Mouse (Mus musculus) layer of hippocampus, adult 11-12 months (tissue): ENCODE data around the gene Frrs1.
A peak's percentile ranks its signal among the peaks of the same experiment; 100 is the strongest.

ENCODE experiments used
- DNase-seq: peaks from one replicate; pipeline ENCODE4 v3.0.0; 2022; ENCODE audit warnings: low spot score

Gene Frrs1

GRCm38 (mm10) chr3:116914374-116914773 lies 55.1 kb downstream of the Frrs1 start:
- no peak for DNase-seq

- DNase-seq: no peak
Observed at GRCm38 (mm10) chr3:116914931-116915330, 55.7 kb downstream of the Frrs1 start.

DNA sequence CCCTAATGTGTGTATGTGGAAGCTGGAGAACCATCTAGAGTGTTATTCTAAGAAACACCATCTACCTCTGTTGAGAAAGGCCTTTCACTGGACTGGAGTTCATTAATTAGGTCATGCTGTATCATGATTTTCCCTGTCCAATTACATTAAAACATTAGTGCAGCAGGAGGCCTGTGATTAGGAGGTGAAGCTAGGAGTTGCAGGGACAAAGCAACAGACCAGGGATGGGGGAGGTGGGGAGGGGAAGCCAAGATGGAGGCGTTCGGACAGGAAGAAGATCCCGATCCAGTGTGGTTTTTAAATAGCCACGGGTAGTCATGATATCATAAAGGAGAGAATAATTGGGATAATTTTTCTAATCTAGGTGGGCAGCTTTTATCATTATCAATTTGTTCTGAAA lies 57.8 kb downstream of the Frrs1 start:
- no peak for DNase-seq

- DNase-seq: no peak
Observed at GRCm38 (mm10) chr3:116921535-116921934, 62.3 kb downstream of the Frrs1 start.

DNA sequence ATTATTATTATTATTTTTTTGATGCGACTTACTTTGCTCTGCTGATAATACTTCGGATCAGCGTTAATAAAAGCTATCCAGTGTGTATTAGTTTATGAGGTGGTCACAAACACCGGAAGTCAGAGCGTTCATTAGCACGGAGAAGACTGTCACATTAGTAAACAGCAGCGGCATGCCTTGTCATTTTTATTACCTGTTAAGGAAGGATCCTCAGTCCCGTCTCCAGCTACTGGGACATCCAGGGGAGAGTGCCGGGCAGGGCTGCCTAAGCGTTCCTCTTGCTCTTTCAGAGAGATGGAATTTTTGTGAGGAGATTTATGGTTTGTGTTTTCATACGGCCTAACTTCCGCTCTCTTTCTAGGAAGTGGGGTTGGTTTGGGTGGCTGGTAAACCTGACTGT lies 63.8 kb downstream of the Frrs1 start:
- DNase-seq: no peak

GRCm38 (mm10) chr3:116928994-116929393 lies 69.7 kb downstream of the Frrs1 start:
- DNase-seq: no peak

GRCm38 (mm10) chr3:116933158-116933557 lies 73.9 kb downstream of the Frrs1 start:
- no peak for DNase-seq

DNA sequence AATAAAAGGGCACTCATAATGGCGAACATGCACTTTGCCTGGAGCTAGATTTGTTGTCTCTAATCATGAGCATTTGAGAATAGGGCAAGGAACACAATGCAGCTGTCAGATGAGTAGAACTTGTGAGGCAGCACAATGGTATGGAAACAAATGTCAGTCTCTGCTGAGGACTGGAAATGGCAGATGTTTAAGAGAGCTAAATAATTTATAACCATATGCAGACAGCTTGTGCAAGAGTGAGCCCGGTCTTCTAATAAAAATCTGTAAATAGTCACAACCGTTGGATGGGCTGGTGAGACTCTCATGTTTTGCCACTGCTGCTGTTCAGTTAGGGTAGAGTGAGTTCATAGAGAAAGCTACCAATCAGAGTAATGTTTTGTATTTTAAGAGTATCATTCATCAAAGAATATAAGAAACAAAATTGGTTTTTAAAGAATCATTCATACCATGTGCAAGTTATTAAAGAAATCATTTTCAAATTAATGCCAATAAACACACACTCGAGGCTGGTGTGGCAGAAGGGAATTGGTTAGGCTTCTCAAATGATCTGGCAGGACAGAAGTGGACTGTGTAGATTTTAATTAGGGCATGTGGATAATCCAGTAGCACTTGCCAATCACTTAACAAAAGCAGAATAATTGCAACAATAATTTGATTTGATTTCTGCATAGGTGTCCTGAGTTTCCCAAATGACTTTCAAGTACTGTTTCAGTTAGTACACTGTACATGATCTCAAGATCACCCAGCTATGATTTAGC lies 77.8 kb downstream of the Frrs1 start:
- DNase-seq: no peak

DNA sequence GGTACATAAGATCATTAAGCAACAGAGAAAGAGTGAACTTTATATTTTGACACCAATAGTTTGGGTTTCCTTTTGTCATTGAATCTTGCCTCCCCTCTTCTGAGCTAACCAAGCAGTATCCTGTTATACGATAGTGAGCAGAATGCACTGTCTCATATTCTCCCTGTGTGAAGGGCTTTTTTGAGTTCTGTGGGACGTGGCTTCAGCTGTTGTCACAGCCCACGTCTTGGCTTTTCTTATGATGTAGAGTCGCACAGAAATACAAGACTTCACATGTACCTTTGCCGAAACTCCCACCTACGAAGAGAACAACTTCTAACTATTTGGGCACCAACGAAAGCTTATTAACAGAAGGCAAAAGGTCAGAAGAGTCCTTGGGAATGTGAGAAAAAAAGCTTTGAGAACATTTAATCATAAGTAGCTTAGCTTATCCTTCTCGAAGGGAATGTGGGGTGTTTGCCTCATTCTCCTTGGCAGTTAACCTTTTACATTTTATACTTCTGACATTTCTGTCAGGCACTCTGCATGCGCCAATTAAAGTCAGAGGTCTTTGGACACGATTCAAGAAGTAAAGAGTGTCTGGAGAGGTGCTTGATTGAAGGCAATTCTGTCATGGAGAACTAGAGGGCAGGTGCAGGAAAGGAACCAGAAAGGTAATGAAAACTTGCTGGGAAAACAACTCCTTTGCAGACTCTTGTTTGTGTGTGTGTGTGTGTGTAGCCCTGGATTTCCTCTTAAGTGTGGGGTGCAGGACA lies 81.7 kb downstream of the Frrs1 start:
- peak; percentile 21 for DNase-seq

GRCm38 (mm10) chr3:116941559-116942117 lies 82.4 kb downstream of the Frrs1 start:
- DNase-seq: no peak

- no peak for DNase-seq
Observed at GRCm38 (mm10) chr3:116942751-116943150, 83.5 kb downstream of the Frrs1 start.

- DNase-seq: peak; percentile 31
Observed at GRCm38 (mm10) chr3:116943422-116943821, 84.2 kb downstream of the Frrs1 start.

- DNase-seq: no peak
Observed at GRCm38 (mm10) chr3:116946476-116946875, 87.2 kb downstream of the Frrs1 start.

GRCm38 (mm10) chr3:116950665-116951115 lies 91.4 kb downstream of the Frrs1 start:
- no peak for DNase-seq

GRCm38 (mm10) chr3:116951489-116951888 lies 92.2 kb downstream of the Frrs1 start:
- DNase-seq: no peak

DNA sequence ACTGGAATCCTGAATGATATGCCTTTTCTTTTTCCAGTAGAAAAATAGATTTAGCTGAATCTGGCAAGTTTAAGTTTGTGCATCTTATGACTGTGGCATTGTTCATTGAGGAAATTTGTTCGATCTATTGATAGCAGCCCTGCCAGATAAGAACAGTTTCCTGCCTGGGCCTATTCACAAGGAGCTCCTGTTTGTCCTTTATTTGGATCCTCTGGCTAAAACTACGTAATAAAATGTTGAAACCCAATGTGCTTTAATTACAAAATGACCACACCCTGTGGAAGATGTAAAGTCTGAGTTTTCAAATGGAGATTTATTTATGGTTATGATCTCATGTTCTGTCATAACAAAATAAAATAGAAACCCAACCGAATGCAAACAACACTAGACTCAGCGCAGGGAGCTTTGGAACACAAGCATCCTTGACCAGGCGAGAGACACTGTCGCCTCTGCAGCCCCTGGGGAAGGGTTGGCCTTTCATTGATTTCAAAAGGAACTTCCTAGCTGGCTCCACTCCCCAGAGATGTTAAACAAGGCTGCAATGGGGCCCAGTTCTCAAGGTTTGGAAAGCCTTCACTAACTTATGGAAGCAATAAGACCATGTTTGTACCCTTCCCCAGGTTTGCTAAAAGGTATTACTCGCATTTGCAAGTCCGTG lies 93.1 kb downstream of the Frrs1 start:
- DNase-seq: no peak

- DNase-seq: no peak
Observed at GRCm38 (mm10) chr3:116953366-116953765, 94.1 kb downstream of the Frrs1 start.

- no peak for DNase-seq
Observed at GRCm38 (mm10) chr3:116955061-116955460, 95.8 kb downstream of the Frrs1 start.
